Mouse (Mus musculus) kidney, embryonic 14.5 days (tissue): ENCODE results near the gene Ephx4. TPM values are rescaled to one million over a fixed set of nuclear protein-coding genes. Genes with fewer than 3 reads are reported as not detected.

Experiments used
- ATAC-seq: fragments of 200-750 bp; cut with Nextera tagmentation; 2 replicates; pipeline ENCODE4 v1.8.0; 2017; ENCODE audit warnings: moderate number of reproducible peaks, mild to moderate bottlenecking, moderate TSS enrichment, moderate library complexity; ENCODE audit not compliant: low FRiP score, low TSS enrichment
- H3K27ac ChIP-seq: fragments of 300-500 bp; sonication (generic); 2 replicates; pipeline ENCODE4 v1.5.1; 2014; ENCODE audit warnings: low read depth, mild to moderate bottlenecking, low read length, moderate library complexity, mixed read lengths
- H3K27me3 ChIP-seq: fragments of 300-500 bp; sonication (generic); 2 replicates; pipeline ENCODE4 v1.6.1; 2014; ENCODE audit warnings: mild to moderate bottlenecking, low read length; ENCODE audit not compliant: control insufficient read depth, insufficient read depth
- H3K36me3 ChIP-seq: fragments of 300-500 bp; sonication (generic); 2 replicates; pipeline ENCODE4 v1.6.1; 2014; ENCODE audit warnings: low read length, mixed read lengths; ENCODE audit not compliant: control insufficient read depth, insufficient read depth
- H3K4me1 ChIP-seq: fragments of 300-500 bp; sonication (generic); 2 replicates; pipeline ENCODE4 v1.6.1; 2014; ENCODE audit warnings: low read length, mixed read lengths; ENCODE audit not compliant: control insufficient read depth, insufficient read depth
- H3K4me2 ChIP-seq: fragments of 300-500 bp; sonication (generic); replicated peaks from 2 replicates; pipeline ENCODE4 v1.6.1; 2014; ENCODE audit warnings: low read depth, mild to moderate bottlenecking, low read length
- H3K4me3 ChIP-seq: fragments of 300-500 bp; sonication (generic); 2 replicates; pipeline ENCODE4 v1.5.1; 2014; ENCODE audit warnings: mild to moderate bottlenecking, low read length
- H3K9ac ChIP-seq: fragments of 300-500 bp; sonication (generic); 2 replicates; pipeline ENCODE4 v1.6.1; 2014; ENCODE audit warnings: low read depth, mild to moderate bottlenecking, low read length, moderate library complexity
- H3K9me3 ChIP-seq: fragments of 300-500 bp; sonication (generic); 2 replicates; pipeline ENCODE4 v1.6.1; 2016; ENCODE audit warnings: low read length; ENCODE audit not compliant: control insufficient read depth
- WGBS: fragments of 180-500 bp; shearing (Covaris S2); extraction: QIAGEN DNeasy Blood & Tissue Kit; methylation state at CpG from one replicate; pipeline ENCODE4 v1.1.7; 2014; 5-methylcytosine and 5-hydroxymethylcytosine counted together
- polyA plus RNA-seq: library from polyadenylated mRNA; unstranded; fragments of >200 nt; fragmentation: Nextera tagmentation; extraction: Ambion mirVana; gene quantifications from 2 replicates; pipeline ENCODE4 v1.2.1, GENCODE M21; 2014

The Ephx4 gene
- polyA plus RNA-seq, 1 experiment from 2014 or later, result 2.7 TPM

GRCm38 (mm10) chr5:107412285-107412684 lies 9.7 kb downstream of the Ephx4 start:
- Histone ChIP-seq H3K4me3 (no peak overlapping the region), H3K4me2 (no peak overlapping the region), H3K36me3 (no peaks in the 10 kb centered on the region), H3K4me1 (no peaks in the 10 kb centered on the region), H3K9ac (no peak overlapping the region), H3K27ac (no peak overlapping the region), H3K9me3 (no peaks in the 10 kb centered on the region), H3K27me3 (no peaks in the 10 kb centered on the region)
- WGBS, result 84% methylated on average over 2 of the region's 2 CpGs
- ATAC-seq, result 0 out of 2 replicates have a peak, but pooled peaks have one; percentile 9

GRCm38 (mm10) chr5:107415098-107415497 lies 12.6 kb downstream of the Ephx4 start:
- no peak overlapping the region for H3K4me3 ChIP-seq
- H3K27ac ChIP-seq, result no peak overlapping the region
- H3K36me3 ChIP-seq, result no peaks in the 10 kb centered on the region
- no peak overlapping the region for H3K4me2 ChIP-seq
- H3K9me3 ChIP-seq, result no peaks in the 10 kb centered on the region
- no peaks in the 10 kb centered on the region for H3K4me1 ChIP-seq
- H3K9ac ChIP-seq, result no peak overlapping the region
- 75% methylated on average over 2 of the region's 2 CpGs for WGBS
- no peak for ATAC-seq
- H3K27me3 ChIP-seq, result no peaks in the 10 kb centered on the region

DNA sequence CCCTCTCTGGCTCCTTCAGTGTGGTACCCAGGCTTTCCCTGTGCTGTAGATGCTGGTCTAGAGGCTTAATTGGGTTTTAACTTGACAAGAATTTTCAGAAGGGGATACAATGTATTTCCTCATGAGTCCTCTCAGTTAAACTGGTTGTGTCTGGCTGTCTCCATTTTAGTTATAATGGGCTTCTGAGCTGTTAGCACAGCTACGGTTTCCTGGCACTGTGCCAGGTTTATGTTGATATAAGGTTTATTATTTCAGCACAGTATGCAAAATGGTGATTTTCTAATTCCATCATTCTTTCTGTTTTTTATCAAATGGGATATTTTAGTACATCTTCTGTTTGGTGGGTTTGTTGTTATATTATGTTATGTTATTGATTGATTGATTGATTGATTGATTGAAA lies 19.1 kb downstream of the Ephx4 start:
- H3K9ac ChIP-seq, result no peak overlapping the region
- H3K36me3 ChIP-seq, result no peaks in the 10 kb centered on the region
- H3K4me2 ChIP-seq, result no peak overlapping the region
- WGBS, result 45% methylated on average over 1 of the region's 1 CpGs
- H3K4me3 ChIP-seq, result no peak overlapping the region
- ATAC-seq, result no peak
- H3K9me3 ChIP-seq, result no peaks in the 10 kb centered on the region
- no peak overlapping the region for H3K27ac ChIP-seq
- no peaks in the 10 kb centered on the region for H3K27me3 ChIP-seq
- H3K4me1 ChIP-seq, result no peaks in the 10 kb centered on the region

- no peak for ATAC-seq
These were observed 28.7 kb downstream of the Ephx4 start, which contains the start of gene Lpcat2b for GRCm38 (mm10) chr5:107431249-107431648. TSS of gene Lpcat2b (plus strand) at chr5:107431549.

DNA sequence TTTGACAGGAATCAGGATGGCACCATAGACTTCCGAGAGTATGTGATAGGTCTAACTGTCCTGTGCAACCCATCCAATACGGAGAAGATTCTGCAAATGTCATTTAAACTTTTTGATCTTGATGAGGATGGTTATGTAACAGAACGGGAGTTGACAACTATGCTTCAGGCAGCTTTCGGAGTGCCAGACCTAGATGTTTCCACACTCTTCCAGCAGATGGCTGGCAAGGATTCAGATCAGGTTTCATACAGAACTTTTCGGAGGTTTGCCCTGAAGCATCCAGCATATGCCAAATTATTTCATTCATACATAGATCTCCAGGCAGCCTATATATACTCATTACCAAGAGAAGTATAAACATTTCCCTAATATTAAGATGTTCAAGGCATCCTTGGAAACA lies 31.5 kb downstream of the Ephx4 start:
- Histone ChIP-seq H3K27me3 (no peaks in the 10 kb centered on the region), H3K9me3 (no peaks in the 10 kb centered on the region), H3K4me2 (no peak overlapping the region), H3K9ac (no peak overlapping the region), H3K4me1 (no peaks in the 10 kb centered on the region), H3K4me3 (no peak overlapping the region), H3K36me3 (no peaks in the 10 kb centered on the region), H3K27ac (no peak overlapping the region)
- no peak for ATAC-seq
- 83% methylated on average over 5 of the region's 5 CpGs for WGBS

More at GRCm38 (mm10) chr5:107431249-107431648, 28.7 kb downstream of the Ephx4 start, which contains the start of gene Lpcat2b:
- Histone ChIP-seq H3K4me2 (no peak within 1 kb of the TSS), H3K27ac (no peak within 1 kb of the TSS), H3K27me3 (no peaks in the 10 kb centered on the region), H3K4me3 (no peak within 1 kb of the TSS), H3K36me3 (no peaks in the 10 kb centered on the region), H3K9ac (no peak within 1 kb of the TSS), H3K9me3 (no peaks in the 10 kb centered on the region), H3K4me1 (no peaks in the 10 kb centered on the region)
- 87% methylated on average over 3 of the region's 3 CpGs for WGBS

DNA sequence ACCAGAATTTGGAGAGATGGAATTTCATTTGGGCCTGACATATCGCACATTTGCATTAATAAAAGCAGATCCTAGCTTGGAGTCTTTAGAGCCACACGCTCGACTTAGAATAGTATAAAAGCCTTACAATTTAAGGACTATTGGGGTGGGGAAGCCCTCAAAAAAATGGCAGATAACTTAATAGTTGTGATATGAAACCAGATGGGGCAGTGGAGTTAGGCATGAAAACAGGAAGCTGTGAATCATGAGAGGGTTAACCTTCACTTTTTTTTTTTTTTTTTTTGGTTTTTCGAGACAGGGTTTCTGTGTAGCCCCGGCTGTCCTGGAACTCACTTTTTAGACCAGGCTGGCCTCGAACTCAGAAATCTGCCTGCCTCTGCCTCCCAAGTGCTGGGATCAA lies 33.6 kb downstream of the Ephx4 start:
- Histone ChIP-seq H3K4me1 (no peaks in the 10 kb centered on the region), H3K27ac (no peak overlapping the region), H3K27me3 (no peaks in the 10 kb centered on the region), H3K9me3 (no peaks in the 10 kb centered on the region), H3K4me2 (no peak overlapping the region), H3K9ac (no peak overlapping the region), H3K36me3 (no peaks in the 10 kb centered on the region), H3K4me3 (no peak overlapping the region)
- ATAC-seq, result no peak
- WGBS, result 90% methylated on average over 6 of the region's 6 CpGs

GRCm38 (mm10) chr5:107436587-107437209 lies 34.2 kb downstream of the Ephx4 start:
- Histone ChIP-seq H3K27me3 (no peaks in the 10 kb centered on the region), H3K27ac (no peak overlapping the region), H3K36me3 (no peaks in the 10 kb centered on the region), H3K4me2 (no peak overlapping the region), H3K9ac (no peak overlapping the region), H3K9me3 (no peaks in the 10 kb centered on the region), H3K4me1 (no peaks in the 10 kb centered on the region), H3K4me3 (no peak overlapping the region)
- WGBS, result 80% methylated on average over 6 of the region's 6 CpGs
- no peak for ATAC-seq

DNA sequence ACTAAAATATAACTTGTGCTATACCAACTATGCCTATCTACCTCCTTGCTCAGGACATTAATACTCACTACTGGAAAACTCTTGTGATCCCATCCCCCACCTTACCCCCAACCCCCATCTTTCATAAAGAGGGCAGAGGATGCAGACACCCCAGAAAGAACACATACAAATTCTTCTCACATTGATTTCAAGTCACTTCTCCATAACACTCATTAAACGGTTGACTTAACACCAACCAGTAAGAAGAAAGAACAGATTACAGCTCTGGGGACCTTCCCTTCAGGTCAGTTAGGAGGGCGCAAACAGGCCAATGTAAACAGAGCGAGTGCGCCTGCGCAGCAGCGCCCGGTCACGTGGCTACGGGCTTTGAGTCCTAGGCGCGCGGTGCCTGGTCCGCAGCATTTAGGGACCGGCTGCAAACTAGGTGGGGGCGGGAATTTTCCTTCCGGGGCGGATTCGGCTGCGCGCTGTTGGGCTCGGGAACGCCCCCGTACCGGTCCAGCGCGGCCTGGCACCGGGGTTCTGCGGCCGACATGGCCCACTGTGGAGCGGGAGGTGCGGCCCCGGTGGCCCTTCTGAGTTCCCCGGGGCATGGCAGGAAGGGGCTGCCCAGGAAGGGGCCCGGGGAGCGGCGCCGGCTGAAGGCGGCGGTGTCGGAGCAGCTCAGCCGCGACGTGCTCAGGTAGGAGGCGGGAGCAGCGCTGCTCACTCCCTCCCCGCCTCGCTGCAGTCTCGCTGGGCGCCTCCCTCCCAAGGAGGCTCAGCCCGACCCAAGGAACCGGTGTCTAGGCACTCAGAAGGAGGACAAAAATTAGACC lies 35.1 kb downstream of the Ephx4 start, which contains the start of gene Btbd8:
TSS of gene Btbd8 (plus strand) at position 534 of the 818 bp plus-strand sequence.
- Histone ChIP-seq H3K9ac (peak within 1 kb of the TSS; percentile 88), H3K4me2 (peak within 1 kb of the TSS; percentile 66), H3K27me3 (no peaks in the 10 kb centered on the region), H3K4me1 (no peaks in the 10 kb centered on the region), H3K4me3 (peak within 1 kb of the TSS; percentile 77), H3K36me3 (no peaks in the 10 kb centered on the region), H3K27ac (peak within 1 kb of the TSS; percentile 79), H3K9me3 (no peaks in the 10 kb centered on the region)
- under 1% methylated on average over 50 of the region's 51 CpGs for WGBS
- ATAC-seq, result peak; percentile 97

GRCm38 (mm10) chr5:107438353-107438752 lies 35.8 kb downstream of the Ephx4 start:
- Histone ChIP-seq H3K36me3 (no peaks in the 10 kb centered on the region), H3K4me2 (peak overlapping the region; percentile 66), H3K4me1 (no peaks in the 10 kb centered on the region), H3K9me3 (no peaks in the 10 kb centered on the region), H3K4me3 (peak overlapping the region; percentile 77), H3K27ac (peak overlapping the region; percentile 79; the same call in 1 of the 2 replicates), H3K27me3 (no peaks in the 10 kb centered on the region), H3K9ac (peak overlapping the region; percentile 88)
- no peak for ATAC-seq
- 19% methylated on average over 7 of the region's 7 CpGs for whole genome bisulfite sequencing
